Mouse (Mus musculus): Measurements from ENCODE around the gene Pisd. TPM values are rescaled to one million over a fixed set of nuclear protein-coding genes. Genes with fewer than 3 reads are reported as not detected.
A peak's percentile ranks its signal among the peaks of the same experiment; 100 is the strongest.
"Not testable (repeated sequence)": the region's sequence is repeated elsewhere in the genome, so short reads cannot be mapped to it uniquely, and the experiment has no call there.

The Pisd gene
- polyA plus RNA-seq (2015; fragmentation: Nextera tagmentation; extraction: Ambion mirVana) = 82.2 and 82.6 TPM in 2 replicates

DNA sequence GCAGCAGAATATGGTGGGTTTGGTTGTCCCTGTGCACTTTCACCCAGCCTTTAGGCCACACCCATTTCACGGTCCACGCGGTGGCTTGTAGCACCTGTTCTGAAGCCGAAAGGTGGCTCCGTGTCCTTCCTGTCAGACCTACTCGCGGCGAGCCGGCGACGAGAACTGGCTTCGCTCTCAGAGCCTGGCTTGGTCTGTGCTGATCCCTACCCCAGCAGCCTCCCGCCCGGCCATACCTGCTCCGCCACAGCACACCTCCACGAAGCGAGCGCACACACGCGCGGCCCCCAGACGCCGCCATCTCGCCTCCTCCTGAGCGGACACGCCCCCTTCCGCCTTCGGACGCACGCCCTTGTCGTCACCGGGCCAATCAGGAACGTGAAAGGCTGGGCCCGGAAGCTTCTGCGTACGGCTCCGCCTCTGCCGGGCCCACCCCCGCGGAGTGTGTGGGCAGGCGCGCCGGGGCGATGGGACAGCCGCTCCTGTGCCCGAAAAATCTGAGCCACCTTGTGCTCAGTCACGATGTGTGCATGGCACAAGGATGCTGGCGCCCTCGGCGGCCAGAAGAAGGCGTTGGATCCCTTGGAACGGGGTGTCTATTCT is at the start of gene Pisd:
Pisd (minus strand) TSS at position 334 of the 603 bp plus-strand sequence.
- Histone ChIP-seq H3K27me3 (no peaks in the 10 kb centered on the region), H3K4me2 (peak within 1 kb of the TSS; percentile 64), H3K4me1 (replicated peaks) (peaks cover 17% of the 10 kb centered on the region), H3K27ac (replicated peaks) (peak within 1 kb of the TSS; percentile 84), H3K9me3 (no peaks in the 10 kb centered on the region), H3K36me3 (peaks cover 18% of the 10 kb centered on the region), H3K4me3 (peak within 1 kb of the TSS; percentile 92), H3K9ac (peak within 1 kb of the TSS; percentile 77)
- WGBS = under 1% methylated on average over 52 of the region's 52 CpGs
- peak; percentile 100 for ATAC-seq (ENCODE audit: low read depth)

DNA sequence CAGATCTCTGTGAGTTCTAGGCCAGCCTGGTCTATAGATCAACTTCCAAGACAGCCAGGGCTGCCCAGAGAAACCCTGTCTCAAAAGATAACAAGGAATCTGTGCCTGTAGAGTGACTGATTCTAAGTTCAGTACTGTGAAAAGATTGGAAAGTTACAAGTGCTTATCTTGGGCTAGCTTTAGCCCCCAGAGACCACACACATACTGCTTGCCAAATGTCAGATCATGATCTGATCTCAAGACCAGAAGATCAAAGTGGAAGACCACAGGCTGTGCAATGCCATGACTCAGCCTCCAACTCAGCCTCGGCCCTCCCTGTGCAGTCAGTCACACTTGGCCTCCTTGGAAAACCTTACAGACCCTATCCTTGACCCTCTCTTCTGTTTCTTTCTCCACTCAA is 49.1 kb upstream of the Pisd start:
- Histone ChIP-seq H3K4me2 (no peak overlapping the region), H3K27me3 (no peaks in the 10 kb centered on the region), H3K27ac (replicated peaks) (no peak overlapping the region), H3K4me3 (no peak overlapping the region), H3K9me3 (no peaks in the 10 kb centered on the region), H3K4me1 (replicated peaks) (no peaks in the 10 kb centered on the region), H3K36me3 (peaks cover 90% of the 10 kb centered on the region), H3K9ac (no peak overlapping the region)
- ATAC-seq (ENCODE audit: low read depth) = no peak
- 85% methylated on average over 1 of the region's 1 CpGs for WGBS

DNA sequence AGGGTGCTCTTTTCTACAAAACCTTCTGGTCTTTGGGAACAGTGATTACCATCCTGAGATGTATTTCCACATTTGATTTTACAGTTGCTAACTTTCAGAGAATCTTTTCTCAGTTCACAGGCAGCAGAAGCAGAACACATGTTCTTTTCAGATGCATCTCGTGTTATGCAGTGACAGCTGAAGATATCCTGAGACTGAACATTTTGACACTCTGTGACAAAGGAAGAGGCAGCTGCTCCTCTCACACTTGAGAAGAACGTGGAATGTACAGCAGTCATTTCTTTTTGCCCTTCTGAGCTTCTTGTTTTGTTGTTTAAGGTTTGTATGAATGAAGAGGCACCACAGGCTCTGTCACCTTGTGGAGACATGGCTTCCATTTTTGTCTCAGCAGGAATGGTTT is 44.6 kb upstream of the Pisd start:
- Histone ChIP-seq H3K9ac (no peak overlapping the region), H3K27me3 (no peaks in the 10 kb centered on the region), H3K4me3 (no peak overlapping the region), H3K36me3 (peaks cover 93% of the 10 kb centered on the region), H3K9me3 (no peaks in the 10 kb centered on the region), H3K4me1 (replicated peaks) (no peaks in the 10 kb centered on the region), H3K4me2 (no peak overlapping the region), H3K27ac (replicated peaks) (no peak overlapping the region)
- WGBS = 90% methylated on average over 2 of the region's 2 CpGs
- no peak for ATAC-seq (ENCODE audit: low read depth)

DNA sequence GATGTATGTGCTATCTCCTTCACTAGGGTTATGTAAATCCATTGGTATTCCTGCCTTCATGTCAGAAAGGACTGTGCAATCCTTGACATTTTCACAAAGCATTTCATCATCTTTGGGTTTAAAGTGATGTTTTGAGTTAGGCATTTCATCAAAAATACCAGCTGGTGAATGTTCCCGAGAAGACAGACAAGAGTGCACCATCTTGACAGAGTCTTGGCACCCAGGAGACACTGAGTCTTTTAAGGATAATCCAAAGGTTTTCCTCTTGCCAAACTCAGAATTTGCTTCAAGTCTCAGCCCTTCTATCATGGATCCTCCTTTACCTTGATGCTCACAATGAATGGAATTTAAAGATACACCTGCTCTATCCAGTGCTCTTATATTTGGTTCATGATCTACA is 43.3 kb upstream of the Pisd start:
- peaks cover 80% of the 10 kb centered on the region for H3K36me3 ChIP-seq
- H3K27me3 ChIP-seq; H3K9me3 ChIP-seq; H3K4me3 ChIP-seq; H3K4me2 ChIP-seq; H3K4me1 ChIP-seq (replicated peaks); H3K27ac ChIP-seq (replicated peaks); ATAC-seq (ENCODE audit: low read depth); H3K9ac ChIP-seq: not testable (repeated sequence)
- WGBS = 91% methylated on average over 1 of the region's 1 CpGs

DNA sequence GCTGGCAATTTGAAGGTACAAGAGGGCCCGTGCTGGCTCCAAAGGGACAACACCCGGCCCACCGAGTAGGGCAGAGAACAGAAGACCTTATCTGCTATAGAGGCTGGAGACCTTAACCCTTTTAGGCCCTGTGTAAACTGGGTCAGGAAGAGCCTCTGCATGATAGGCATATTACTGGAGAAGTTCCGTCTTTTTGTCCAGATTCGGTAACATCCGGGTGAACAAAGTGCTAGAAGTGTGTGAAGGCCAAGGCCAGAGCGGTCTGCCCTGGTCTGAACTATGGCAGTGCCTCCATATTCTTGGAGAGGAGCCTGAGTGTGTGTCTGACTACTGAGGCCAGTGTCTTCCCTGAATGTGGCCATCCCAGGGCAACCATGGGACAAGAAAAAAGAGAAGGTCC is 41.6 kb upstream of the Pisd start, which contains the start of gene Gm20671:
Gm20671 (minus strand) TSS at position 101 of the 400 bp plus-strand sequence.
- WGBS = 93% methylated on average over 7 of the region's 7 CpGs
- H3K36me3 ChIP-seq = peaks cover 81% of the 10 kb centered on the region
- H3K9me3 ChIP-seq = no peaks in the 10 kb centered on the region
- H3K4me3 ChIP-seq = no peak within 1 kb of the TSS
- no peak for ATAC-seq (ENCODE audit: low read depth)
- no peak within 1 kb of the TSS for H3K9ac ChIP-seq
- H3K27me3 ChIP-seq = no peaks in the 10 kb centered on the region
- H3K4me2 ChIP-seq = no peak within 1 kb of the TSS
- H3K4me1 ChIP-seq (replicated peaks) = no peaks in the 10 kb centered on the region
- H3K27ac ChIP-seq (replicated peaks) = no peak within 1 kb of the TSS

DNA sequence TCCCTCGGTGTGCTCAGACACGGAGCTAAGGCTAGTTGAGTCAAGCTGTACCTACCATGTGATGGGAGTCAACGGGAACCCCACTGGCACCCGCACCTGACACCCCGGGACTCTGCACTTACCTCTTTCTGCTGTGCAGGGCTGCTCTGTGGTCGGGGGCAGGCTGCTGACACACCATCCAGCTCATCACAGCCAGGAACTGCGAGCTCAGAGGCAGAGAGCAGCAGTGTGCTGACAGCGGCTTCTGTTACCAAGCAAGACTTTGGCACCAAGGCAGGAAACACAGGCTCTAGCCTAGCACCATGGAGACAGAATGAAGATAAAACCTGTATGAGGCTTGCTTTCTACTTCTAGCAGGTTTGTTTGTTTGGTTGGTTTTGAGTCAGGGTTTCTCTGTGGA is 35.0 kb upstream of the Pisd start:
- no peaks in the 10 kb centered on the region for H3K9me3 ChIP-seq
- ATAC-seq (ENCODE audit: low read depth) = no peak
- H3K36me3 ChIP-seq = peaks cover 80% of the 10 kb centered on the region
- H3K4me3 ChIP-seq = no peak overlapping the region
- H3K27ac ChIP-seq (replicated peaks) = no peak overlapping the region
- no peak overlapping the region for H3K9ac ChIP-seq
- WGBS = 89% methylated on average over 8 of the region's 8 CpGs
- H3K27me3 ChIP-seq = no peaks in the 10 kb centered on the region
- H3K4me2 ChIP-seq = no peak overlapping the region
- no peaks in the 10 kb centered on the region for H3K4me1 ChIP-seq (replicated peaks)

DNA sequence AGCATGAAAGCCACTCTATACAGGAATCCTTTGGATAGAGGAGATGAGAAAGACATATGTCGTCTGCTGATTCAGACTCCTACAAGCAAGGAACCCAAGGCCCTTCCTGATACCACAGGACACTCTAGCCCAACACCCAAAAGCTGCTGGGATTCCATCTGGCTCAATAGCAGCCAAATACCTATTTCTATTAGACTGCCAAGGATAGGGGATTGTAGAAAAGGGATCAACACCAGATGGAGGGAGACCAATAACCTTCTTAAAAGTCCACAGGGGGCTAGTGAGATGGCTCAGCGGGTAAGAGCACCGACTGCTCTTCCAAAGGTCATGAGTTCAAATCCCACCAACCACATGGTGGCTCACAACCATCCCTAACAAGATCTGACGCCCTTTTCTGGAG is 29.9 kb upstream of the Pisd start:
- H3K27me3 ChIP-seq = no peaks in the 10 kb centered on the region
- no peak overlapping the region for H3K4me2 ChIP-seq
- peaks cover 82% of the 10 kb centered on the region for H3K36me3 ChIP-seq
- no peak for ATAC-seq (ENCODE audit: low read depth)
- H3K4me3 ChIP-seq = no peak overlapping the region
- H3K9ac ChIP-seq = no peak overlapping the region
- no peaks in the 10 kb centered on the region for H3K4me1 ChIP-seq (replicated peaks)
- no peaks in the 10 kb centered on the region for H3K9me3 ChIP-seq
- WGBS = 96% methylated on average over 4 of the region's 4 CpGs
- no peak overlapping the region for H3K27ac ChIP-seq (replicated peaks)

DNA sequence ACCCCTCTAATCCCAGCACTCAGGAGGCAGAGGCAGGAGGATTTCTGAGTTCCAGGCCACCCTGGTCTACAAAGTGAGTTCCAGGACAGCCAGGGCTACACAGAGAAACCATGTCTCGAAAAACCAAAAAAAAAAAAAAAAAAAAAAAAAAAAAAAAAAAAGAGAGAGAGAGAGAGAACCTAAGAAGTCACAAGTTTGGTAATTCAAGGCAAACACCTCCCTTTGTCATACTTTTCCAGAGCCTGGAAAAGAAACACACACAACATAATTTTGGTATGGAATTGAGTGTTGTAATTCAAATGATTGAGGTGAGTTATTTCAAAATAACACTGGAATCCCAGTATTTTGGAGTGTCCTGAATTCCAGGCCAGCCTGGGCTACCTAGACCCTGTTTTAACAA is 1.0 kb upstream of the Pisd start:
- H3K27ac ChIP-seq (replicated peaks); H3K9me3 ChIP-seq; ATAC-seq (ENCODE audit: low read depth); H3K27me3 ChIP-seq; H3K4me3 ChIP-seq; H3K9ac ChIP-seq: not testable (repeated sequence)
- Histone ChIP-seq H3K36me3 (peaks cover 17% of the 10 kb centered on the region), H3K4me1 (replicated peaks) (peaks cover 17% of the 10 kb centered on the region), H3K4me2 (peak overlapping the region; percentile 64; the same call in 1 of the 2 replicates)
- WGBS = 82% methylated on average over 1 of the region's 1 CpGs

DNA sequence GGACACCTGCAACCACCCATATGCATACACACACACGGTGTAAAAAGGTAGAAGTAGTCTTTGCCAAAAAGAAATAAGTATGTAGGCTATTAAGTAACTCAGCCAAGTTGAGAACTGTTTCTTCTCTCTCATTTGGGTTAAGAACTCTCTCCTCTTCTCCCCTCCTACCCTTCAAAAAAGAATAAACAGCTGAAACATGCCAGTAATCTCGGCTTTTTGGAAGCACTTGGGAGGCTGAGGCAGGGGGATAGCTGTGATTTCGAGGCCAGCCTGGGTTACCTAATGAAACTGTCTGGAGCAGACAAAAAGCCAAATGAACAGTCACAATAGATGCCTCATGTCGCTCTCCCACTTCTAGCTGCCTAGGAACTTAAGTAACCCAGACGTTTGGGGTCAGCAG is 720 bp downstream of the Pisd start:
- WGBS = 22% methylated on average over 5 of the region's 5 CpGs
- Histone ChIP-seq H3K9ac (peak overlapping the region; percentile 77), H3K4me2 (peak overlapping the region; percentile 64), H3K36me3 (peaks cover 18% of the 10 kb centered on the region), H3K4me1 (replicated peaks) (peaks cover 17% of the 10 kb centered on the region), H3K4me3 (peak overlapping the region; percentile 92), H3K27me3 (no peaks in the 10 kb centered on the region), H3K9me3 (no peaks in the 10 kb centered on the region), H3K27ac (replicated peaks) (no peak overlapping the region)
- no peak for ATAC-seq (ENCODE audit: low read depth)

DNA sequence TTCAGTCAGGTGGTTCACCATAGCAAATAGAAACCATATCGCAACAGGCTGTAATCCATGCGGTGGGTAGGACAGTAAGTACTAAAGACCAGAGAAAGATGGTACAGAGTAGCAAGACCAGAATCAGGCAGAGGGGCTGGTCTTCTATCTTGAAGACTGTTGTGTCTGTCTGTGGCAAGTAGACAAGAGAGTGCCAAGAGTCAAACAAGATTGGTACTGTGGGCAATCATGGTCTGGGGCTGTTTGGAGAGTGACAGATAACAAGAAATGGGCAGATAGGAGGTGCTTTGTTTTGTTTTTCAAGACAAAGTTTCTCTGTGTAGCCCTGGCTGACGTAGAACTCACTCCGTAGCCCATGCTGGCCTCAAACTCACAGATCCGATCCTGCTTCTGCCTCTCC is 3.9 kb downstream of the Pisd start:
- Histone ChIP-seq H3K27ac (replicated peaks) (no peak overlapping the region), H3K9me3 (no peaks in the 10 kb centered on the region), H3K4me3 (no peak overlapping the region), H3K27me3 (no peaks in the 10 kb centered on the region), H3K36me3 (peaks cover 8% of the 10 kb centered on the region), H3K9ac (no peak overlapping the region), H3K4me1 (replicated peaks) (peaks cover 17% of the 10 kb centered on the region), H3K4me2 (no peak overlapping the region)
- 95% methylated on average over 5 of the region's 5 CpGs for WGBS
- ATAC-seq (ENCODE audit: low read depth) = no peak

DNA sequence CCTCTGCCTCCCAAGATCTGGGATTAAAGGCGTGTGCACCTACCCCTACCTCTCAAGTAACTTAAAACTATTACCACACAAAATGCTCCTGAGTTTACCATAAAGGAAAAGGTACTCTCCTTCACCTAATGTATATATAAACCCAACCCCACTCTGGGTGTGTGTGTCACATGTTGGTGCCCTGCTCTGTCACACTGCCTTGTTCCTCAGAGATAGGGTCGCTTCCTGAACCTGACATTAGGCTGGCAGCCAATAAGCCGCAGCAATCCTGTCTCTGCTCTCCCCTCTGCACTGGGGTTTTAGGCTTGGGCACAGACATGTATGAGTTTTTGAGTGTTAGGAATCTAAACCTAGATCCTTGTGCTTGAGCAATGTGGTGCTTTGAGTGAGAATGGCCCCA is 7.3 kb downstream of the Pisd start:
- Histone ChIP-seq H3K9me3 (no peaks in the 10 kb centered on the region), H3K4me3 (no peak overlapping the region), H3K27me3 (no peaks in the 10 kb centered on the region), H3K9ac (no peak overlapping the region), H3K36me3 (peaks cover 20% of the 10 kb centered on the region), H3K27ac (replicated peaks) (no peak overlapping the region), H3K4me1 (replicated peaks) (0 out of 2 replicates have a peak, but pooled peaks cover 6% of the 10 kb centered on the region), H3K4me2 (no peak overlapping the region)
- ATAC-seq (ENCODE audit: low read depth) = no peak
- 93% methylated on average over 3 of the region's 3 CpGs for WGBS

DNA sequence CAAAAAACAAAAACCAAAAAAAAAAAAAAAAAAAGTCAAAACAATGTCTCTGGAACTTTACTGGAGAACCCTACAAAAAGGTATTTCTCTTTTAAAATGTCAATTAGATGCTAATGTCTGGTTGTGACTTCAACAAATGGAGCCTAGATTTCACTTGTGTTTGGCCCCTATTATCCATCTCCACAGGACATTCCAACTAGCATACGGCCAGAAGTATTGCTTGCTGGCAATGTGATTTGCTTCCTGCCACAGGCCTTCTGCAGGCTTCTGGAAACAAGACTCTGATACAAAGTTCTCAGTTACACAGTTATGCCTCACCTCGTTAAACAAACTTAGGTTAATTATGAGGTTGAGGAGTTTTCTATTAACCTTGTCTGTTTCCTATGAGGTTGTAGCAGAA is 13.1 kb downstream of the Pisd start:
- 0 out of 2 replicates have a peak, but pooled peaks cover 6% of the 10 kb centered on the region for H3K4me1 ChIP-seq (replicated peaks)
- H3K9ac ChIP-seq = no peak overlapping the region
- ATAC-seq (ENCODE audit: low read depth) = no peak
- 80% methylated on average over 2 of the region's 2 CpGs for WGBS
- H3K27ac ChIP-seq (replicated peaks) = no peak overlapping the region
- peaks cover 47% of the 10 kb centered on the region for H3K36me3 ChIP-seq
- H3K4me3 ChIP-seq = no peak overlapping the region
- H3K27me3 ChIP-seq = no peaks in the 10 kb centered on the region
- H3K4me2 ChIP-seq = no peak overlapping the region
- H3K9me3 ChIP-seq = no peaks in the 10 kb centered on the region

Data from neural tube, embryonic 13.5 days (tissue).